Mouse (Mus musculus): Measurements from ENCODE around the gene Spint1.

Gene Spint1

GRCm38 (mm10) chr2:119237210-119237870 lies at the start of gene Spint1:
Gene Spint1 (plus strand): TSS chr2:119237362.
- no peak for DNase-seq

- peak; percentile 64 for DNase-seq
These were observed 48.0 kb upstream of the Spint1 start for GRCm38 (mm10) chr2:119189029-119189710.

GRCm38 (mm10) chr2:119190969-119191368 lies 46.2 kb upstream of the Spint1 start:
- no peak for DNase-seq

- DNase-seq = no peak
These were observed 43.0 kb upstream of the Spint1 start for GRCm38 (mm10) chr2:119194140-119194539.

- no peak for DNase-seq
These were observed 40.6 kb upstream of the Spint1 start for GRCm38 (mm10) chr2:119196316-119197108.

- no peak for DNase-seq
These were observed 39.7 kb upstream of the Spint1 start for GRCm38 (mm10) chr2:119197493-119197892.

GRCm38 (mm10) chr2:119198049-119198448 lies 39.1 kb upstream of the Spint1 start:
- DNase-seq = no peak

GRCm38 (mm10) chr2:119198934-119199333 lies 38.2 kb upstream of the Spint1 start:
- no peak for DNase-seq

GRCm38 (mm10) chr2:119202914-119203453 lies 34.2 kb upstream of the Spint1 start:
- DNase-seq = no peak

- DNase-seq = no peak
These were observed 33.2 kb upstream of the Spint1 start for GRCm38 (mm10) chr2:119203871-119204460.

- no peak for DNase-seq
These were observed 29.2 kb upstream of the Spint1 start for GRCm38 (mm10) chr2:119207961-119208343.

GRCm38 (mm10) chr2:119208344-119209175 lies 28.6 kb upstream of the Spint1 start, which contains the start of the genes Zfyve19 and Dnajc17:
Gene Zfyve19 (plus strand): TSS chr2:119208617.
Gene Dnajc17 (minus strand): TSS chr2:119208795.
- DNase-seq = peak; percentile 98

- DNase-seq = no peak
These were observed 28.0 kb upstream of the Spint1 start for GRCm38 (mm10) chr2:119209176-119209507.

GRCm38 (mm10) chr2:119229775-119230704 lies 7.1 kb upstream of the Spint1 start, which contains the start of gene Ppp1r14d:
Gene Ppp1r14d (minus strand): TSS chr2:119229906.
- DNase-seq = no peak

GRCm38 (mm10) chr2:119236682-119237209 lies 416 bp upstream of the Spint1 start:
- DNase-seq = no peak

GRCm38 (mm10) chr2:119237871-119238220 lies 684 bp downstream of the Spint1 start:
- DNase-seq = no peak

GRCm38 (mm10) chr2:119238671-119239070 lies 1.5 kb downstream of the Spint1 start:
- DNase-seq = no peak

- no peak for DNase-seq
These were observed 3.1 kb downstream of the Spint1 start for GRCm38 (mm10) chr2:119240075-119240818.

GRCm38 (mm10) chr2:119240819-119241186 lies 3.6 kb downstream of the Spint1 start:
- DNase-seq = no peak

- no peak for DNase-seq
These were observed 5.4 kb downstream of the Spint1 start for GRCm38 (mm10) chr2:119242548-119242947.
